Mouse (Mus musculus) stomach, embryonic 16.5 days (tissue): ENCODE measurements at regions not wholly inside any gene's neighbourhood (a gene's known extent, or its start where the extent isn't known, plus 50 kb on each side); places are given as distances from the start of the nearest gene placed in this dataset.
A peak's percentile ranks its signal among the peaks of the same experiment; 100 is the strongest.

Experiments
- ATAC-seq: fragments of 200-750 bp; cut with Nextera tagmentation; 2 replicates; pipeline ENCODE4 v1.8.0; 2017; ENCODE audit warnings: moderate number of reproducible peaks, moderate TSS enrichment; ENCODE audit not compliant: insufficient read depth, low FRiP score
- H3K27ac ChIP-seq: fragments of 300-500 bp; sonication (generic); 2 replicates; pipeline ENCODE4 v1.5.1; 2014; ENCODE audit warnings: low read length
- H3K27me3 ChIP-seq: fragments of 300-500 bp; sonication (generic); 2 replicates; pipeline ENCODE4 v1.6.1; 2014; ENCODE audit warnings: low read length, control low read depth, mixed read lengths; ENCODE audit not compliant: control insufficient read depth, insufficient read depth
- H3K36me3 ChIP-seq: fragments of 300-500 bp; sonication (generic); 2 replicates; pipeline ENCODE4 v1.6.1; 2014; ENCODE audit warnings: low read length; ENCODE audit not compliant: control insufficient read depth, insufficient read depth
- H3K4me1 ChIP-seq: fragments of 300-500 bp; sonication (generic); 2 replicates; pipeline ENCODE4 v1.6.1; 2014; ENCODE audit warnings: low read length, control low read depth, mixed read lengths; ENCODE audit not compliant: control insufficient read depth, insufficient read depth
- H3K4me2 ChIP-seq: fragments of 300-500 bp; sonication (generic); 2 replicates; pipeline ENCODE4 v1.6.1; 2014; ENCODE audit warnings: low read depth, low read length, mixed read lengths
- H3K4me3 ChIP-seq: fragments of 300-500 bp; sonication (generic); replicated peaks from 2 replicates; pipeline ENCODE4 v1.5.1; 2014; ENCODE audit warnings: mild to moderate bottlenecking, low read length
- H3K9ac ChIP-seq: fragments of 300-500 bp; sonication (generic); 2 replicates; pipeline ENCODE4 v1.6.1; 2014; ENCODE audit warnings: low read length
- H3K9me3 ChIP-seq: fragments of 300-500 bp; sonication (generic); replicated peaks from 2 replicates; pipeline ENCODE4 v1.6.1; 2016; ENCODE audit warnings: low read length, control low read depth; ENCODE audit not compliant: control insufficient read depth
- WGBS: fragments of 180-500 bp; shearing (Covaris S2); extraction: QIAGEN DNeasy Blood & Tissue Kit; methylation state at CpG from one replicate; pipeline ENCODE4 v1.1.7; 2014; 5-methylcytosine and 5-hydroxymethylcytosine counted together

GRCm38 (mm10) chr19:15851622-15852021 is 95.5 kb downstream of the Psat1 start:
- no peak overlapping the region for H3K4me2 ChIP-seq
- ATAC-seq: no peak
- H3K4me3 ChIP-seq: no peak overlapping the region
- no peaks in the 10 kb centered on the region for H3K4me1 ChIP-seq
- 98% methylated on average over 3 of the region's 3 CpGs for WGBS
- H3K27ac ChIP-seq: no peak overlapping the region
- no peaks in the 10 kb centered on the region for H3K9me3 ChIP-seq
- H3K27me3 ChIP-seq: no peaks in the 10 kb centered on the region
- no peaks in the 10 kb centered on the region for H3K36me3 ChIP-seq
- H3K9ac ChIP-seq: no peak overlapping the region

DNA sequence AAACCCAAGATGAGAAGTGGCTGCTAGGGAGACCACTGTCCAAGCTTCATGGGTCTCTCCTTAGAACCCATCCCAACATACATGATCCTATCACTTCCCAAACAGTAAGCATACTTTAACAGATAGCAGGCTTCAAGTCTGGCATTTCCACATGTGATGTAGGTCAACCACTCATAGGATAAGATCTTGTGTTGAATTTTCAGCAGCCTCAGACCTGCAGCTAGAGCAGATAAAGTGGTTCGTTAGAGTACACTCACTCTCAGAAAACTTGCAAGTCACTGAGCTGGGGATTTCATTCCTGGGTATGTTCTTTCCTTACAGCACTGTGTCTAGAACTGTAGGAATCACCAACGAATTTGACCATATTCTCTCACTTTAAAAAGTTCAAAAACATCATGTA is 96.4 kb downstream of the Psat1 start:
- WGBS: 53% methylated on average over 2 of the region's 2 CpGs
- no peak for ATAC-seq

GRCm38 (mm10) chr19:15849235-15849634 is 97.9 kb downstream of the Psat1 start:
- Histone ChIP-seq H3K27ac (no peak overlapping the region), H3K4me3 (no peak overlapping the region), H3K4me2 (no peak overlapping the region), H3K9me3 (no peaks in the 10 kb centered on the region), H3K27me3 (no peaks in the 10 kb centered on the region), H3K4me1 (no peaks in the 10 kb centered on the region), H3K36me3 (no peaks in the 10 kb centered on the region), H3K9ac (no peak overlapping the region)
- no peak for ATAC-seq
- 76% methylated on average over 4 of the region's 4 CpGs for WGBS

More for the DNA sequence above, 96.4 kb downstream of the Psat1 start:
- H3K9me3 ChIP-seq: no peaks in the 10 kb centered on the region
- no peaks in the 10 kb centered on the region for H3K36me3 ChIP-seq
- no peaks in the 10 kb centered on the region for H3K4me1 ChIP-seq
- no peaks in the 10 kb centered on the region for H3K27me3 ChIP-seq
- H3K4me2 ChIP-seq: no peak overlapping the region
- no peak overlapping the region for H3K4me3 ChIP-seq
- no peak overlapping the region for H3K9ac ChIP-seq
- no peak overlapping the region for H3K27ac ChIP-seq

DNA sequence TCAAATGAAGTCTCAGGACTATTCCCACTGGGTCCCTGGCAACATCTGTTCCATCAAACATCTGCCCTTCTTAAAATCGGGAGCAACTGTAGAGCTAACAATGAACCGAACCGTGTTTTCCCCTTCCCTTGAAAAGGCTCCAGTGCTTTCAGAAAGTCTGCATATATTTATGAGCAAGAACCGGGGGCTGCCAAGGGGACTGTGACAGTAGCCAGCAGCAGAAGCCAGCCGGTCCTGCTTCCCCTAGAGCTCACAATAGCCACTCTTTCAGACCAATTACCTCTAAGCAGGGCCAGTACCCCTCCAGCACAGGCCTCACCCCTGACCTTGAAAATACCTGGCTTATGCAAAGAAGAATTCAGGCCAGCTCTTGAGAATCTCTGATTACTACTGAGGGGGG is 108.8 kb downstream of the Psat1 start:
- Histone ChIP-seq H3K9ac (no peak overlapping the region), H3K9me3 (no peaks in the 10 kb centered on the region), H3K36me3 (no peaks in the 10 kb centered on the region), H3K4me2 (no peak overlapping the region), H3K4me3 (no peak overlapping the region), H3K27ac (no peak overlapping the region), H3K27me3 (no peaks in the 10 kb centered on the region), H3K4me1 (peaks cover 8% of the 10 kb centered on the region; the same call in 1 of the 2 replicates)
- ATAC-seq: no peak
- 36% methylated on average over 5 of the region's 5 CpGs for WGBS

GRCm38 (mm10) chr19:15837715-15838175 is 109.4 kb downstream of the Psat1 start:
- peak; percentile 60 for ATAC-seq
- H3K36me3 ChIP-seq: no peaks in the 10 kb centered on the region
- H3K4me1 ChIP-seq: peaks cover 8% of the 10 kb centered on the region; the same call in 1 of the 2 replicates
- H3K4me2 ChIP-seq: no peak overlapping the region
- H3K4me3 ChIP-seq: no peak overlapping the region
- 19% methylated on average over 1 of the region's 1 CpGs for WGBS
- no peaks in the 10 kb centered on the region for H3K27me3 ChIP-seq
- no peaks in the 10 kb centered on the region for H3K9me3 ChIP-seq
- no peak overlapping the region for H3K9ac ChIP-seq
- H3K27ac ChIP-seq: no peak overlapping the region

GRCm38 (mm10) chr19:15836956-15837714 is 110.0 kb downstream of the Psat1 start:
- Histone ChIP-seq H3K36me3 (no peaks in the 10 kb centered on the region), H3K27me3 (no peaks in the 10 kb centered on the region), H3K9me3 (no peaks in the 10 kb centered on the region), H3K9ac (no peak overlapping the region), H3K27ac (no peak overlapping the region), H3K4me2 (no peak overlapping the region), H3K4me3 (no peak overlapping the region), H3K4me1 (peaks cover 8% of the 10 kb centered on the region; the same call in 1 of the 2 replicates)
- WGBS: 12% methylated on average over 7 of the region's 7 CpGs
- ATAC-seq: no peak

DNA sequence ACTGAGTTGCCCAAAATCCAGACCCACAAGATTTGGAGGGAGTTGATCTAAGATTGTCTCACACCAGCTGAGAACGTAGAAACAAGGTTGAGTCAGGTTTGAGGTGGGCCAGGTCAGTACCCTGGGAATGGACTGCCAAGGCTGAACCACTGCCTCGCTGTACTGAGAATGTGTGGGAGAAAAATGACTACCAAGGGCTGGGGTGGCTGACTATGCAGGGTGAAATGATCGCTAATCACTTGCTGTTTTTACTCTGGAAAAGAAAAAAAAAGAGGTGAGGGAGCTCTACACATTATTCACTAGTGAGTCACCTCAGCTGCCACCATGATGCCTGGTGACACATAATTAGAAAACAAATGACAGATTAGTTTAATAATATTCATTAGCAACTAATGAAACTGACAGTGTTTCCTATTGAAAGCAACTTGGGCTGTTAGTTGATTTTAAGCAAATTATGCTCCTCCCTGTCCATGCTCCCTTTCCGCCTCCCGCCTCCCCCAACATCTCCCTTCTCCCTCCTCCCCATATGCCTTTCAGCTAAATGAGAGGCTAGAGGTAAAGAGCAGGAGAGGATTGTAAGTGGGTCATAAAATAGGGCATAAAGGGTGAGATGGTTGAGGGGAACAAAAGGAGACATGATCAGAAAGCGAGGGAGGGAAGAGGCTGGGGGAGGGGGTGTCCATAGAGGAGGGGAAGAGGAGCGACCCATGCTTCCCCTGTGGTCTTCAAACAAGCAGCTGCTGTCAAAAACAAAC is 110.8 kb downstream of the Psat1 start:
- ATAC-seq: no peak
- 47% methylated on average over 7 of the region's 7 CpGs for WGBS

DNA sequence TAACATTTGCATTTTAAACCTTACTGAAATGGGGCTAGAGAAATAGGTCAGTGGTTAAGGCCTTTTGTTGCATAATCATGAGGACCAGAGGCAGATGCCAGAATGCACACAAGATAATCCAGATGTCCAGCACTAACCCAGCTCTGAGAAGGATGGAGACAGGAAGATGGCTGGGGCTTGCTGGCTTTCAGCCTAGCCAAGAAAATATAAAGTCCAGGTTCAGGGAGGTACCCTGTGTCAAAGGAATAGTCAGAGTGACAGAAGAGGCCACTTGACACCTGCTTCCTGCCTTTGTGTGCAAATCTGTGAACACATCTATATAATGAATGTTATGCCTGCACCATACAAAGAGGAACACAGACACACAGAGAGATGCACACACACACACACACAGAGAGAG is 116.8 kb downstream of the Psat1 start:
- H3K9ac ChIP-seq: no peak overlapping the region
- no peak overlapping the region for H3K4me3 ChIP-seq
- H3K4me1 ChIP-seq: peaks cover 6% of the 10 kb centered on the region; the same call in 1 of the 2 replicates
- no peak overlapping the region for H3K27ac ChIP-seq
- no peaks in the 10 kb centered on the region for H3K36me3 ChIP-seq
- ATAC-seq: no peak
- H3K4me2 ChIP-seq: no peak overlapping the region
- no peaks in the 10 kb centered on the region for H3K9me3 ChIP-seq
- no peaks in the 10 kb centered on the region for H3K27me3 ChIP-seq

More for the DNA sequence above, 110.8 kb downstream of the Psat1 start:
- H3K27ac ChIP-seq: no peak overlapping the region
- H3K4me1 ChIP-seq: peaks cover 8% of the 10 kb centered on the region; the same call in 1 of the 2 replicates
- H3K9me3 ChIP-seq: no peaks in the 10 kb centered on the region
- H3K27me3 ChIP-seq: no peaks in the 10 kb centered on the region
- no peak overlapping the region for H3K4me2 ChIP-seq
- H3K4me3 ChIP-seq: no peak overlapping the region
- H3K9ac ChIP-seq: no peak overlapping the region
- no peaks in the 10 kb centered on the region for H3K36me3 ChIP-seq

GRCm38 (mm10) chr19:15829158-15829557 is 118.0 kb downstream of the Psat1 start:
- no peaks in the 10 kb centered on the region for H3K36me3 ChIP-seq
- no peaks in the 10 kb centered on the region for H3K27me3 ChIP-seq
- peaks cover 6% of the 10 kb centered on the region; the same call in 1 of the 2 replicates for H3K4me1 ChIP-seq
- 38% methylated on average over 5 of the region's 5 CpGs for WGBS
- peak; percentile 40; the same call in 1 of the 2 replicates for ATAC-seq
- H3K4me2 ChIP-seq: no peak overlapping the region
- H3K4me3 ChIP-seq: no peak overlapping the region
- no peaks in the 10 kb centered on the region for H3K9me3 ChIP-seq
- no peak overlapping the region for H3K9ac ChIP-seq
- H3K27ac ChIP-seq: no peak overlapping the region
